ENCODE assay signal across 10 mouse cellular contexts in genomic region chr14:63050769-63051168, GRCm38 (mm10). TPM values are rescaled to one million over a fixed set of nuclear protein-coding genes. Genes with fewer than 3 reads are reported as not detected.
A peak's percentile ranks its signal among the peaks of the same experiment; 100 is the strongest.
DNase-seq lines count a peak whose midpoint lies in the region; ATAC-seq and TF ChIP-seq lines count a peak whose summit lies in the region.
"Had no signal": no experiment of that assay in that cellular context is flagged by ENCODE, and none has a peak within 500 bp of the region (broad histone marks: within the 10 kb centered on the region; RNA-seq: fewer than 3 reads in every experiment).

No protein-coding gene starts in this region.

- H3K27ac ChIP-seq in bone marrow macrophage, adult 2 months (ENCODE audit: insufficient read depth, low read depth, low read length), result no peak overlapping the region
- H3K27ac ChIP-seq: stomach, embryonic 15.5 days had no signal

- H3K4me1 ChIP-seq in bone marrow macrophage, adult 2 months (ENCODE audit: control insufficient read depth, insufficient read depth, low read length), result peaks cover 4% of the 10 kb centered on the region
- no peaks in the 10 kb centered on the region for H3K4me1 ChIP-seq in lung, adult 2 months (ENCODE audit: control insufficient read depth, insufficient read depth, low read length)
- H3K4me1 ChIP-seq: stomach, embryonic 15.5 days had no signal

- no peak for TF ChIP-seq POLR2A in bone marrow macrophage, adult 2 months (IDR thresholded peaks at IDR 0.05; ENCODE audit: borderline replicate concordance, low read depth, low read length)
- TF ChIP-seq POLR2A in lung, adult 2 months (IDR thresholded peaks at IDR 0.05; ENCODE audit: borderline replicate concordance, extremely low read depth, low read depth, low read length), result no peak

- peak; percentile 73 for DNase-seq in 416B (ENCODE audit: low read depth)
- peak; percentile 29 to 65 for DNase-seq in kidney, adult 8-10 months
- DNase-seq in lung, adult 2 months, result peak; percentile 68
- DNase-seq in skeletal muscle tissue, adult 2 months (ENCODE audit: low read depth, low spot score), result peak; percentile 9

- no peak overlapping the region for H3K4me3 ChIP-seq in bone marrow macrophage, adult 2 months (ENCODE audit: insufficient read depth, low read length)
- H3K4me3 ChIP-seq in lung, adult 2 months (replicated peaks; ENCODE audit: extremely low read depth, low read depth, low read length), result no peak overlapping the region
- H3K4me3 ChIP-seq: stomach, embryonic 15.5 days had no signal

- peak; percentile 96 for TF ChIP-seq CTCF in bone marrow macrophage, adult 2 months (IDR thresholded peaks at IDR 0.05; ENCODE audit: low read depth, low read length)
- TF ChIP-seq CTCF in lung, adult 2 months (IDR thresholded peaks at IDR 0.05; ENCODE audit: insufficient read depth, low read length), result peak; percentile 77

- peak; percentile 51 for ATAC-seq in CD4-positive, CD25-positive, alpha-beta regulatory T cell, adult 4 months
- peak; percentile 87 for ATAC-seq in erythroblast, adult 5-6 weeks (replicated peaks; ENCODE audit: low FRiP score, poor library complexity, severe bottlenecking)
- no peak for ATAC-seq in inflammation-experienced regulatory T-cells, adult 6 months

- 29% methylated on average over 5 of the region's 5 CpGs for WGBS in lung, adult 2 months

RNA-seq across cellular contexts. Expression of gene Defb30, which starts 1.0 kb away (rescaled TPM):
- not detected for polyA plus RNA-seq in CD4-positive, CD25-positive, alpha-beta regulatory T cell, adult 4 months (2017; shearing (Covaris generic))
- not detected in 2 replicates for polyA plus RNA-seq in bone marrow macrophage, adult 2 months (2012; ENCODE audit: insufficient read depth, insufficient read length, missing spikeins)
- total RNA-seq in erythroblast, adult 5-6 weeks (2015; ENCODE audit: low replicate concordance), result not detected in 2 replicates
- total RNA-seq in erythroblast, adult 5-6 weeks (2017; ENCODE audit: low replicate concordance), result not detected in 2 replicates
- polyA plus RNA-seq in lung, adult 2 months (2012; rRNA removed), result not detected in 2 replicates
- polyA plus RNA-seq in inflammation-experienced regulatory T-cells, adult 6 months (2017; shearing (Covaris generic)), result not detected
- total RNA-seq: layer of hippocampus, adult 8-10 months had no signal
- polyA plus RNA-seq: stomach, embryonic 15.5 days had no signal

RNA-seq across cellular contexts. Expression of gene Defb42, which starts 4.0 kb away (rescaled TPM):
- not detected for polyA plus RNA-seq in CD4-positive, CD25-positive, alpha-beta regulatory T cell, adult 4 months (2017; shearing (Covaris generic))
- 0.69 TPM in 1 of 2 replicates, not detected in the other for polyA plus RNA-seq in bone marrow macrophage, adult 2 months (2012; ENCODE audit: insufficient read depth, insufficient read length, missing spikeins)
- not detected in 2 replicates for total RNA-seq in erythroblast, adult 5-6 weeks (2015; ENCODE audit: low replicate concordance)
- total RNA-seq in erythroblast, adult 5-6 weeks (2017; ENCODE audit: low replicate concordance), result not detected in 2 replicates
- polyA plus RNA-seq in lung, adult 2 months (2012; rRNA removed), result 0.76 TPM in 1 of 2 replicates, not detected in the other
- polyA plus RNA-seq in inflammation-experienced regulatory T-cells, adult 6 months (2017; shearing (Covaris generic)), result under 1 TPM in 1 of 3 experiments, not detected in 2; 0.46 TPM
- polyA plus RNA-seq: stomach, embryonic 15.5 days had no signal

RNA-seq across cellular contexts. Expression of gene Defb43, which starts 39.2 kb away (rescaled TPM):
- not detected for polyA plus RNA-seq in CD4-positive, CD25-positive, alpha-beta regulatory T cell, adult 4 months (2017; shearing (Covaris generic))
- polyA plus RNA-seq in bone marrow macrophage, adult 2 months (2012; ENCODE audit: insufficient read depth, insufficient read length, missing spikeins), result not detected in 2 replicates
- not detected in 2 replicates for total RNA-seq in erythroblast, adult 5-6 weeks (2015; ENCODE audit: low replicate concordance)
- total RNA-seq in erythroblast, adult 5-6 weeks (2017; ENCODE audit: low replicate concordance), result not detected in 2 replicates
- not detected in 2 replicates for polyA plus RNA-seq in lung, adult 2 months (2012; rRNA removed)
- not detected for polyA plus RNA-seq in inflammation-experienced regulatory T-cells, adult 6 months (2017; shearing (Covaris generic))
- total RNA-seq: layer of hippocampus, adult 8-10 months had no signal
- polyA plus RNA-seq: stomach, embryonic 15.5 days had no signal

RNA-seq across cellular contexts. Expression of gene Defb47, which starts 52.9 kb away (rescaled TPM):
- not detected for polyA plus RNA-seq in CD4-positive, CD25-positive, alpha-beta regulatory T cell, adult 4 months (2017; shearing (Covaris generic))
- not detected in 2 replicates for polyA plus RNA-seq in bone marrow macrophage, adult 2 months (2012; ENCODE audit: insufficient read depth, insufficient read length, missing spikeins)
- total RNA-seq in erythroblast, adult 5-6 weeks (2015; ENCODE audit: low replicate concordance), result not detected in 2 replicates
- total RNA-seq in erythroblast, adult 5-6 weeks (2017; ENCODE audit: low replicate concordance), result not detected in 2 replicates
- not detected in 2 replicates for polyA plus RNA-seq in lung, adult 2 months (2012; rRNA removed)
- not detected for polyA plus RNA-seq in inflammation-experienced regulatory T-cells, adult 6 months (2017; shearing (Covaris generic))
- total RNA-seq: layer of hippocampus, adult 8-10 months had no signal
- polyA plus RNA-seq: stomach, embryonic 15.5 days had no signal

Comparison
In these comparisons a context has a peak if more than half of its experiments do, and no peak if none do; other contexts are left out.
1. DNase-seq: peak in every context shown above with its lines; median percentile 73 in 416B; 68 in lung, adult 2 months; 47 in kidney, adult 8-10 months; 9 in skeletal muscle tissue, adult 2 months.